8 mouse cellular contexts compared by ENCODE assay signal in genomic region chr5:38307255-38308101, GRCm38 (mm10). TPM values are rescaled to one million over a fixed set of nuclear protein-coding genes. Genes with fewer than 3 reads are reported as not detected.
A peak's percentile ranks its signal among the peaks of the same experiment; 100 is the strongest.
DNase-seq lines count a peak whose midpoint lies in the region; ATAC-seq lines count a peak whose summit lies in the region.

No protein-coding gene starts in this region.

- WGBS in hindbrain, embryonic 13.5 days = 10% methylated on average over 26 of the region's 26 CpGs

- no peak overlapping the region for H3K27ac ChIP-seq in hindbrain, embryonic 13.5 days

- H3K4me3 ChIP-seq in hindbrain, embryonic 13.5 days = peak overlapping the region; percentile 42

- ATAC-seq in hindbrain, embryonic 13.5 days (ENCODE audit: low FRiP score) = peak; percentile 93

- no peaks in the 10 kb centered on the region for H3K4me1 ChIP-seq in hindbrain, embryonic 13.5 days (replicated peaks)

- H3K27me3 ChIP-seq in hindbrain, embryonic 13.5 days = peaks cover 13% of the 10 kb centered on the region; the same call in 1 of the 2 replicates

- DNase-seq in NIH3T3 (ENCODE audit: low read depth) = peak; percentile 93
- peak; percentile 96 to 98 for DNase-seq in cerebellum, postnatal 10 days
- DNase-seq in frontal cortex, postnatal 10 days (ENCODE audit: low spot score in 2 of 2) = peak; percentile 68 to 87
- DNase-seq in layer of hippocampus, postnatal 25 days (ENCODE audit: extremely low spot score in 1 of 2, low spot score in 1 of 2) = peak; percentile 91 to 98
- peak; percentile 86 for DNase-seq in lung, postnatal 25 days (ENCODE audit: low spot score)
- DNase-seq in retina, postnatal 1 day = peak; percentile 91
- peak; percentile 78 to 91 for DNase-seq in urinary bladder, adult 18-20 months (ENCODE audit: low spot score in 2 of 2)

- H3K36me3 ChIP-seq in hindbrain, embryonic 13.5 days = no peaks in the 10 kb centered on the region

- H3K4me2 ChIP-seq in hindbrain, embryonic 13.5 days = peak overlapping the region; percentile 64

- H3K9ac ChIP-seq in hindbrain, embryonic 13.5 days = 0 out of 2 replicates have a peak overlapping the region, but pooled peaks have one; percentile 56

- H3K9me3 ChIP-seq in hindbrain, embryonic 13.5 days = no peaks in the 10 kb centered on the region

RNA-seq across cellular contexts. Expression of gene Drd5, which starts 11.7 kb away (rescaled TPM):
- polyA plus RNA-seq in hindbrain, embryonic 13.5 days (2015; fragmentation: Nextera tagmentation; extraction: Ambion mirVana) = 0.13 and 0.35 TPM in 2 replicates
- 10 to 100 TPM; 13.8 to 16.5 TPM for total RNA-seq in layer of hippocampus, postnatal 25 days (2021)

RNA-seq across cellular contexts. Expression of gene Otop1, which starts 31.7 kb away (rescaled TPM):
- polyA plus RNA-seq in hindbrain, embryonic 13.5 days (2015; fragmentation: Nextera tagmentation; extraction: Ambion mirVana) = not detected in 2 replicates
- not detected for total RNA-seq in layer of hippocampus, postnatal 25 days (2021)

RNA-seq across cellular contexts. Expression of gene Tmem128, which starts 47.5 kb away (rescaled TPM):
- polyA plus RNA-seq in hindbrain, embryonic 13.5 days (2015; fragmentation: Nextera tagmentation; extraction: Ambion mirVana) = 101 and 104 TPM in 2 replicates
- 10 to 100 TPM; 33.0 to 36.7 TPM for total RNA-seq in layer of hippocampus, postnatal 25 days (2021)
